Mouse (Mus musculus) lung, postnatal 0 days (tissue): ENCODE measurements at regions not wholly inside any gene's neighbourhood (a gene's known extent, or its start where the extent isn't known, plus 50 kb on each side); places are given as distances from the start of the nearest gene placed in this dataset.

Source experiments
- CTCF ChIP-seq: IDR thresholded peaks from 2 replicates; pipeline ENCODE4 v1.5.1; 2016; ENCODE audit warnings: antibody characterized with exemption, mild to moderate bottlenecking
- EP300 ChIP-seq: IDR thresholded peaks from 2 replicates; pipeline ENCODE4 v1.6.1; 2016; ENCODE audit warnings: antibody characterized with exemption, mild to moderate bottlenecking, control low read depth

GRCm38 (mm10) chr8:11111987-11112386 is 103.7 kb upstream of the Irs2 start:
- TF ChIP-seq CTCF, result no peak
- TF ChIP-seq EP300, result no peak
